Mouse (Mus musculus) lung, embryonic 16.5 days (tissue): Measurements from ENCODE around the gene Tctn3. TPM values are rescaled to one million over a fixed set of nuclear protein-coding genes. Genes with fewer than 3 reads are reported as not detected.
"Not testable (repeated sequence)": the region's sequence is repeated elsewhere in the genome, so short reads cannot be mapped to it uniquely, and the experiment has no call there.

Experiments
- ATAC-seq: fragments of 200-750 bp; cut with Nextera tagmentation; 2 replicates; pipeline ENCODE4 v1.8.0; 2017; ENCODE audit warnings: low read depth, mild to moderate bottlenecking, moderate library complexity
- H3K27ac ChIP-seq: fragments of 300-500 bp; sonication (generic); 2 replicates; pipeline ENCODE4 v1.5.1; 2014; ENCODE audit warnings: mild to moderate bottlenecking, control low read depth, low read length
- H3K27me3 ChIP-seq: fragments of 300-500 bp; sonication (generic); 2 replicates; pipeline ENCODE4 v1.6.1; 2014; ENCODE audit warnings: low read depth, low read length, mixed read lengths; ENCODE audit not compliant: control insufficient read depth, insufficient read depth
- H3K36me3 ChIP-seq: fragments of 300-500 bp; sonication (generic); 2 replicates; pipeline ENCODE4 v1.6.1; 2014; ENCODE audit warnings: low read length; ENCODE audit not compliant: control insufficient read depth, insufficient read depth
- H3K4me1 ChIP-seq: fragments of 300-500 bp; sonication (generic); replicated peaks from 2 replicates; pipeline ENCODE4 v1.6.1; 2014; ENCODE audit warnings: low read length, mixed read lengths; ENCODE audit not compliant: control insufficient read depth, insufficient read depth
- H3K4me2 ChIP-seq: fragments of 300-500 bp; sonication (generic); 2 replicates; pipeline ENCODE4 v1.6.1; 2014; ENCODE audit warnings: low read depth, low read length, control low read depth
- H3K4me3 ChIP-seq: fragments of 300-500 bp; sonication (generic); 2 replicates; pipeline ENCODE4 v1.5.1; 2014; ENCODE audit warnings: mild to moderate bottlenecking, low read length, control low read depth
- H3K9ac ChIP-seq: fragments of 300-500 bp; sonication (generic); 2 replicates; pipeline ENCODE4 v1.6.1; 2014; ENCODE audit warnings: low read length, control low read depth
- H3K9me3 ChIP-seq: fragments of 300-500 bp; sonication (generic); 2 replicates; pipeline ENCODE4 v1.6.1; 2016; ENCODE audit warnings: low read length; ENCODE audit not compliant: control insufficient read depth
- WGBS: fragments of 180-500 bp; shearing (Covaris S2); extraction: QIAGEN DNeasy Blood & Tissue Kit; methylation state at CpG from one replicate; pipeline ENCODE4 v1.1.7; 2014; 5-methylcytosine and 5-hydroxymethylcytosine counted together
- polyA plus RNA-seq: library from polyadenylated mRNA; unstranded; fragments of >200 nt; fragmentation: Nextera tagmentation; extraction: Ambion mirVana; gene quantifications from 2 replicates; pipeline ENCODE4 v1.2.1, GENCODE M21; 2015

The Tctn3 gene
- polyA plus RNA-seq, 1 experiment from 2014 or later, result 12.7 TPM

DNA sequence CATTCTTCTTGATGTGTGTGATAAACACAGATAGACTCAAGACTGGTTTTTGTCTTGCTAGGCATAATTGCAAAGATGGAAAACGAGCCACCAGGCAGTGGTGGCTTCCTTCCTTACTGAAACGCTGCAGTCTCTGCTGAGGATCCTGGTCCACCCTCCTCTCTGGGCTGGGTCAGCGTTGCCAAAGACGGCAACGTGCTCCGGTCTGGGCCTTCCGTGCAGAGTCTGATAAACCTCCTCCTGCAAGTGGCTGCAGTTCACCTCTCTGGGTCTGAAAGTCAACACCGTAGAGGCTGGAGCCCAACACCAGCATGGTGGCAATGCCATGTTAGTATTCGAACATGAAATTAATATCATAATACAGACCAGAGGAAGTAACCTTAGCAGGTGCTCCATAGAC, 6.8 kb downstream of the Tctn3 start:
- peaks cover 18% of the 10 kb centered on the region for H3K36me3 ChIP-seq
- 88% methylated on average over 9 of the region's 9 CpGs for WGBS
- no peaks in the 10 kb centered on the region for H3K27me3 ChIP-seq

DNA sequence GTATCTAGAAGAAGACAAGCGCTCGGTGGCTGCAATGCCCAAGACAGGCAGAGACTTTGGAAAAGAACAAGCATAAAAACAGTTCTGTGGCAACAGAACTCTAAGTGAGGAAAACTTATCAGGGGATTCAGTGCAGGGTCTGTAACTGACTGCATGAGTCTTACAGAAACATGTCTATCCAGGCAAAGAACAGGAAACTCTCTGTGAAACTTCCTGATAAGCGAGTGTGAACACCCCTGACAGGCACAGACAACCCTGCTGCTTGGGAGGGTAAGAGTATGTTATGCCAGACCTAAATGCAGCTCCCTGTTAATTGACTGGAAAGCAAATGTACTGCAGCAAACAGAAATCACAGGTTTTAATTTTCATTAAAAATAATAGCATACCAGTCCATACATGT, 10.2 kb downstream of the Tctn3 start:
- Histone ChIP-seq H3K27me3 (no peaks in the 10 kb centered on the region), H3K4me2 (no peak overlapping the region), H3K4me3 (no peak overlapping the region), H3K36me3 (peaks cover 14% of the 10 kb centered on the region; the same call in 1 of the 2 replicates), H3K9me3 (no peaks in the 10 kb centered on the region), H3K9ac (no peak overlapping the region), H3K4me1 (no peaks in the 10 kb centered on the region), H3K27ac (no peak overlapping the region)
- no peak for ATAC-seq
- WGBS, result 84% methylated on average over 3 of the region's 3 CpGs

More for the DNA sequence above, 6.8 kb downstream of the Tctn3 start:
- H3K27ac ChIP-seq, result no peak overlapping the region
- ATAC-seq, result no peak
- no peak overlapping the region for H3K4me2 ChIP-seq
- H3K9me3 ChIP-seq, result no peaks in the 10 kb centered on the region
- no peak overlapping the region for H3K9ac ChIP-seq
- H3K4me1 ChIP-seq, result no peaks in the 10 kb centered on the region
- H3K4me3 ChIP-seq, result no peak overlapping the region

DNA sequence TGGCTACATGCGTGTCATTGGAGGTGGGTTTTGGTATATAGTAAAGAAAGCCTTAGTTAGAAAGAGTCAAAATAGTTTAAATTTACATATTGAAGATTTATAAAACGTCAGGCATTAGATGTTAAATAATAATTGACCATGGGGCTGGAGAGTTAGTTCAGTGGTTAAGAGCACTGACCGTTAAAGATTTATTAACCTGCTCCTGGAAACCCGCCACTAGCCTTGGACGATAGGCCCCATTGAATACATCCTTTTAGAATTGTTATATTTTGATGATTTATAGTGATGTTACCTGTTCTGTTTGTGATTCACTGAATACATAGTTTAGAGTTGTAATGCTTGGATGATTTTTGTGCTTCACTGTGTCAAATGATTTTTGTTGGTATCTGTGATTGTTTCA, 11.2 kb downstream of the Tctn3 start:
- not testable (repeated sequence) for H3K4me1 ChIP-seq, H3K27me3 ChIP-seq, H3K4me2 ChIP-seq, ATAC-seq, H3K9me3 ChIP-seq, H3K36me3 ChIP-seq, H3K27ac ChIP-seq, H3K4me3 ChIP-seq, H3K9ac ChIP-seq
- WGBS, result 87% methylated on average over 5 of the region's 5 CpGs

DNA sequence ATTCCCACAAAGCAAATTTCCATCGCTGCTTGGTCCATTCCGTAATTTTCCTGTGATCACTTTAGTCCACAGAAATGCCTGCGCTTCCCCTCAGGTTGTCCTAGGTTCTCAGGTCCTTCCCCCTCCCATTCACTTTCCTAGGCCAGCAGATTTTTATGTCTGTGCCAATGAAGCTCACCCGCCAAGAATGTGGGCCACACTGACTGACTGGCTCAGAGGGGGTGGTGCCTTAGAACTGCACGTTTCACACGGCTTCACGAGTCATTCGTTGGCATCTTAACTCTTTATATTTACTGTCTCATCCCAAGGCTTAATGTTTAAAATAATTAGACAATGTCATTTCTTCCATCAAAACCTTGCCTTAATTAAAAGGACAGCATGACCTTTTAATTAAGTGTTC, 16.2 kb downstream of the Tctn3 start:
- H3K27me3 ChIP-seq, result no peaks in the 10 kb centered on the region
- no peak overlapping the region for H3K27ac ChIP-seq
- no peak overlapping the region for H3K9ac ChIP-seq
- H3K36me3 ChIP-seq, result 0 out of 2 replicates have a peak, but pooled peaks cover 7% of the 10 kb centered on the region
- WGBS, result 82% methylated on average over 8 of the region's 8 CpGs
- H3K4me3 ChIP-seq, result no peak overlapping the region
- H3K4me1 ChIP-seq, result no peaks in the 10 kb centered on the region
- no peak overlapping the region for H3K4me2 ChIP-seq
- no peak for ATAC-seq
- no peaks in the 10 kb centered on the region for H3K9me3 ChIP-seq

DNA sequence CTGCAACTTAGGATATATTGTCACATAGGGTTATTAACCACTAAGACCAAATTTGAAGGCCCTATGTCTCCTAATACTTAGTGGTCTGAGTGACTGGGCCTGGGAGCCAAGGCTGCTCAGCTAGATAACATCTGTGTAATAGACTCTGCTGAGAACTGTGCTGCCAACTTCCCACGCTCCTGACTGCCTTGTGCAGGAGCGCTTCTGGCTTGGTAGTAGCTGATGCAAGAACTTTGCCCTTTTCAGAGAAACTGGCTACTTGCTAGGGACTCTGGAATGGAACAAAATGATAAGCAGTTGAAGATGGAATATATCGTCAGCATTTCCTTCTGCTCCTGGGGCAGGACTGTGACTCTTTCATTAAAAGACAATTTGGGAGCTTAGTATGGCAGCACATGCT, 16.8 kb downstream of the Tctn3 start:
- ATAC-seq, result no peak
- WGBS, result 80% methylated on average over 3 of the region's 3 CpGs
- no peak overlapping the region for H3K4me2 ChIP-seq
- no peak overlapping the region for H3K4me3 ChIP-seq
- H3K4me1 ChIP-seq, result no peaks in the 10 kb centered on the region
- no peak overlapping the region for H3K27ac ChIP-seq
- H3K9ac ChIP-seq, result no peak overlapping the region
- H3K9me3 ChIP-seq, result no peaks in the 10 kb centered on the region
- no peaks in the 10 kb centered on the region for H3K27me3 ChIP-seq
- 0 out of 2 replicates have a peak, but pooled peaks cover 7% of the 10 kb centered on the region for H3K36me3 ChIP-seq

DNA sequence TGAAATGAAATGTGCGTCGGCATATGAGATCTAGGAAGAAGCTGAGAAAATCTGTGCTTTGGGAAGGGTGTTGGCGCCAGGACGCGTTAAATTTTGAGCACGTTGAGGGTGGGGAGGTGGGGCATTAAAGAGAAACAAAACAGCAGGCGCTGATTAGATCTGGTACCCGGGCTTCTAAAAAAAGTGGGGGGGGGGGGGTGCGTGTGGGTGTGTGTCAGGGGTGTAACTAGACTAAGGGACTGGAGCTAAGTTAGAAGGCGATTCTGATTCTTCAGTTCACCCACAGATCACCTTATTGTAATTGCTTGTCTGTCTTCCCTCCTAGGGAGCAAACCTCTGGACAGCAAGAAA, 22.5 kb downstream of the Tctn3 start:
- H3K9me3 ChIP-seq, result no peaks in the 10 kb centered on the region
- ATAC-seq, result no peak
- WGBS, result under 1% methylated on average over 10 of the region's 10 CpGs
- H3K9ac ChIP-seq, result peak overlapping the region; percentile 77
- H3K4me1 ChIP-seq, result peaks cover 7% of the 10 kb centered on the region
- H3K27ac ChIP-seq, result peak overlapping the region; percentile 48; the same call in 1 of the 2 replicates
- H3K27me3 ChIP-seq, result no peaks in the 10 kb centered on the region
- peak overlapping the region; percentile 65 for H3K4me2 ChIP-seq
- H3K4me3 ChIP-seq, result peak overlapping the region; percentile 86
- H3K36me3 ChIP-seq, result no peaks in the 10 kb centered on the region

DNA sequence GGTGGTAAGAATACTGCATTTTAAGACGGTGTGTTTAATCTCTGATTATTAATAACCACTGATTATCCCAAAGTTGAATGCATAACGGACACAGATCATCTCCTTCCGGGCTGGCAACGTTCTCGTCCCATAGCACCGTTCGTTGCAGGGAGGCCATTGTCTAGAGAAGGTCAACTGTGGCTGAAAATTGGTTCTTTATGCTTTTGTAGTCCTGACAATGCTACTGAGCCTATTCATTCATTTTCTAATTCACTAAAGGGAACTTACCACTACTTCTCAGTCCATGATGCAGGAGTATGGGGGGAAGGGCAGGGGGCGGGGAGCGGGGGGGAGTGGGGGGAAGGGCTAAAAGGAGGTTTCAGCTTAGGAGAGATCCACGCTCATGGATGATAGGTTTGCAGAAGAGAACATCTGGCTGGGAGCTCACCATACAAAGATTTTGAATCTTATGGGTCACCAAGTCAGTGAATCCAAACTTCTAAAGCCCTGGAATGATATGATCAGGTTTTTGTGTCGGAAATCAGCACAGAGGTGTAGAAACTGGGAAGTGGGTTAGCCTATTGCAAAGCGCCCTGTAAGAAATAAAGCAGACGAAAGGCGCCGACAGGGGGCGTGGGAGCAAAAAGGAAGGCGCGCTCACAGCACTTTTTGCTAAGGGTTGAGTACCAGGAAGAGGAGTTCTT, 23.0 kb downstream of the Tctn3 start:
- Histone ChIP-seq H3K9ac (peak overlapping the region; percentile 77), H3K4me1 (peaks cover 7% of the 10 kb centered on the region), H3K27ac (peak overlapping the region; percentile 48), H3K9me3 (no peaks in the 10 kb centered on the region), H3K27me3 (no peaks in the 10 kb centered on the region), H3K4me3 (peak overlapping the region; percentile 86), H3K4me2 (peak overlapping the region; percentile 65), H3K36me3 (no peaks in the 10 kb centered on the region)
- peak; percentile 76 for ATAC-seq
- under 1% methylated on average over 18 of the region's 18 CpGs for WGBS

DNA sequence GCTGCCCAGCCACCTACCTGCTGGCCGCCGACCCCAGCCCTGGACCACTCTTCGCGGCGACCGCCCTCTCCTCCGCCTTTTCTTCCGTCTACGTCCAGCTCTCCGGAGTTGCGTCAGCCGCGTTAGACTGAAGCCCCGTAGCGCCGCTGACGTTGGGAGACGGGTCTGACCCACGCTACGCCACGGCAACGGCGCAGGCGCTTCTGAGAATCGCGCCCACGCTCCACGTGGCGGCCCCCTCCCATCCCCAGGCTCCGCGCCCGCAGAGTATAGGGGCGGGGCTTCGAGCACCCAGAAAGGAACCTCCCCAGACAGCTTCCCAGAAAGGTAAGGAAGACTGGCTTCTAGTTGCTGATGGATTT, 23.8 kb downstream of the Tctn3 start, which contains the start of gene Aldh18a1:
TSS of gene Aldh18a1 (minus strand) at position 171 of the 362 bp plus-strand sequence.
- Histone ChIP-seq H3K9me3 (no peaks in the 10 kb centered on the region), H3K36me3 (no peaks in the 10 kb centered on the region), H3K4me2 (peak within 1 kb of the TSS; percentile 65), H3K4me1 (peaks cover 7% of the 10 kb centered on the region), H3K27ac (peak within 1 kb of the TSS; percentile 21), H3K9ac (peak within 1 kb of the TSS; percentile 77), H3K4me3 (peak within 1 kb of the TSS; percentile 86), H3K27me3 (no peaks in the 10 kb centered on the region)
- peak; percentile 96 for ATAC-seq
- WGBS, result 0% methylated on average over 34 of the region's 34 CpGs

DNA sequence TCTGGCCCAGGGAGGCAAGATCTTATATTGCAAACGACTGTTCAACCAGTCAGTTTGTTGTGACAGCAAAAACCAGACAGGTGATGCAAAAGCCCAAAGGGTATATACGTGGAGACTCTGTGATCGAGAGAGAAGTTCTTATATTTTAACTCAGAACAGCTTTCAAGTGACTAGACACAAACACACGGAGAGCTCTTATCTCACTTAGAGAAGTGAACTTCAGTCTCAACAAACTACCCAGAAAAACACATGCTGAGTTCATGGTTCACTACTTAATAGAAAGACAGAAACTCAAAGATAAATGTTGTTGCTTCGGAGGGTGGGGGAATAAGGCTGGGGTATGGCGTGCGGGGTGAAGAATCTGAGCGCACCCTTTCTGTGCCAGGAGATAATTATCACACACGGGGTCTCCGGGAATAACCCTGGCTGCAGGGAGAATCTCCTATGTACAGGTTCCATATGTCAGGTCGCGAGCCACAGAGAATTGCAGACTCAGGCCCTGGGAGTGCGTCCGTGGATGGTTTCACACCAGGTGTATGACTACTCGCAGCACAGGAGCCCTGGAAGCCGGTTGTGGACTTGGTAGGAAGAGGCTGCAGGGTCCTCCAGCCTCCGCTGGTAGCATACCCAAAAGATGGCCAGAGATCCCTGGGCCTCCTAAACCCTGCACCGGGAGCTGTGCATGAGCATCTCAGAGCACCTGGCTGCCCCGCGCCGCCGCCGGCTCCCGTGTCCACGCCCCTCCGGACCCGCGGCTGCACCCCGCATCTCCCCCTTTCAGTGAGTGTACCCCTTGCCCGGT, 24.3 kb downstream of the Tctn3 start:
- 1% methylated on average over 30 of the region's 30 CpGs for whole genome bisulfite sequencing
- Histone ChIP-seq H3K4me1 (peaks cover 7% of the 10 kb centered on the region), H3K36me3 (no peaks in the 10 kb centered on the region), H3K4me2 (peak overlapping the region; percentile 65), H3K4me3 (peak overlapping the region; percentile 86), H3K9ac (peak overlapping the region; percentile 77), H3K27ac (no peak overlapping the region), H3K27me3 (no peaks in the 10 kb centered on the region), H3K9me3 (no peaks in the 10 kb centered on the region)
- ATAC-seq, result no peak
